Mouse (Mus musculus): ENCODE measurements around the gene Tent5a. TPM values are rescaled to one million over a fixed set of nuclear protein-coding genes. Genes with fewer than 3 reads are reported as not detected.

Tent5a gene
- polyA plus RNA-seq, 1 experiment from 2014 or later, result 7.1 TPM

DNA sequence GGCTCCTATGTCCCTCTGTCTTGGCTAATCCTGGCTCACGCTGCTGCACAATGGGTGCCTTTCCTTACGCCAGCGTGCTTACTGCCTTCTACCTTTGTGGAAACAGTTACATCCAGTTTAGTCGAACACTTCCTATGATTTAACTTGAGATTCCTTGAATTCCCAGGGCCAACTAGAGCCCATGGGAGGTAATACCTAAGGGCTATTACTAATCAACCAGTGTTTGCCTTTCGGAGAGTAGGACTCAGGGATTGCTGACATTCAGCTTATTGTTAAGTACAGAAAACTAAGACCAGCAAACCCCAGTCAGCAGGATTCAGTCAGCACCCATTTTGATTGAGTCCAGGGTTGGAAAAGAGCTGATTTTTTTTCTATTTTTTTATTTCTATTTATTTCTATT is 28.4 kb upstream of the Tent5a start:
- Histone ChIP-seq H3K27ac (ENCODE audit: low read length) (no peak overlapping the region), H3K4me1 (ENCODE audit: insufficient read depth, low read depth, low read length) (no peaks in the 10 kb centered on the region), H3K27me3 (replicated peaks; ENCODE audit: insufficient read depth, low read length) (no peaks in the 10 kb centered on the region), H3K36me3 (ENCODE audit: insufficient read depth, low read length) (no peaks in the 10 kb centered on the region), H3K4me2 (replicated peaks; ENCODE audit: low read depth, low read length) (no peak overlapping the region), H3K9me3 (ENCODE audit: low read length) (no peaks in the 10 kb centered on the region), H3K4me3 (ENCODE audit: low read depth, low read length) (no peak overlapping the region), H3K9ac (replicated peaks; ENCODE audit: low read depth) (no peak overlapping the region)
- TF ChIP-seq EP300 (IDR thresholded peaks at IDR 0.05) (no peak), CTCF (IDR thresholded peaks at IDR 0.05) (no peak)
- WGBS, result 60% methylated on average over 5 of the region's 5 CpGs
- DNase-seq (ENCODE audit: low spot score) (no peak), ATAC-seq (no peak)

DNA sequence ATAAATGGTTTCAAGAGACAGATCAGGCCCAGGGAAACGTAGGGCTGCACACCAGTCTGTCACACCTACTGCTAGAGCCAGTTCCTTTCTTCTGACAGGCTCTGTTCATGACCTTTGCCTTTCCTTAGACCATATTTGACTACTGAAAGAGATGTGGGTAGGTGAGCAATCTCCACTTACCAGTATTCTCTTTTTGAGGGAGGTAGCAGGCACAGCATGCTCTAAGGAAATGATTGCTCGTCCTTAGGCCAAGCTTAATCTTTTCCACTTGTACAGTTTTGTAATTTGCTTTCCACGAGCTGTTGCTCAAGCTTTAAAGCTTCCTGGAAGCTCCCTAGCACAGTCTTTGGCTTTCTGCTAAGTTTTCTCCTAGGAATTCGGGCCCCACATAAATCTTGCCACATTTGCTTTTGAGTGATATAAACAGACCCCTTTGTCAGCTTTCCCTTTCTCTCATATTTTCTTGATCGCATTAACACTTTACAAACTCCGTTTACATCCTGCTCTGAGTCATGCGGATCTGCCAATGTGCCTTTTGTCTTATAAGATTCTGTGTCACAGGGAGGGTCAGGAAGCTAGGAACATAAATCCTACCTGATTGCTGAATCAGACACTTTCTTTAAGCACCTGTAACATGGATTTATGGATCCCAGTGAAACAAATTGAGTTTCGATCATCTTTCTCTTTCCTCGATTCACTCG is 20.8 kb upstream of the Tent5a start:
- Histone ChIP-seq H3K27me3 (replicated peaks; ENCODE audit: insufficient read depth, low read length) (no peaks in the 10 kb centered on the region), H3K4me1 (ENCODE audit: insufficient read depth, low read depth, low read length) (peaks cover 5% of the 10 kb centered on the region; the same call in 1 of the 2 replicates), H3K9ac (replicated peaks; ENCODE audit: low read depth) (no peak overlapping the region), H3K36me3 (ENCODE audit: insufficient read depth, low read length) (no peaks in the 10 kb centered on the region), H3K9me3 (ENCODE audit: low read length) (no peaks in the 10 kb centered on the region), H3K27ac (ENCODE audit: low read length) (peak overlapping the region; percentile 47; the same call in 1 of the 2 replicates), H3K4me2 (replicated peaks; ENCODE audit: low read depth, low read length) (no peak overlapping the region), H3K4me3 (ENCODE audit: low read depth, low read length) (no peak overlapping the region)
- WGBS, result 44% methylated on average over 10 of the region's 10 CpGs
- ATAC-seq (peak; percentile 52), DNase-seq (ENCODE audit: low spot score) (peak; percentile 72)
- no peak for TF ChIP-seq CTCF (IDR thresholded peaks at IDR 0.05)
- peak; percentile 53; the same call in 1 of the 2 replicates for TF ChIP-seq EP300 (IDR thresholded peaks at IDR 0.05)

DNA sequence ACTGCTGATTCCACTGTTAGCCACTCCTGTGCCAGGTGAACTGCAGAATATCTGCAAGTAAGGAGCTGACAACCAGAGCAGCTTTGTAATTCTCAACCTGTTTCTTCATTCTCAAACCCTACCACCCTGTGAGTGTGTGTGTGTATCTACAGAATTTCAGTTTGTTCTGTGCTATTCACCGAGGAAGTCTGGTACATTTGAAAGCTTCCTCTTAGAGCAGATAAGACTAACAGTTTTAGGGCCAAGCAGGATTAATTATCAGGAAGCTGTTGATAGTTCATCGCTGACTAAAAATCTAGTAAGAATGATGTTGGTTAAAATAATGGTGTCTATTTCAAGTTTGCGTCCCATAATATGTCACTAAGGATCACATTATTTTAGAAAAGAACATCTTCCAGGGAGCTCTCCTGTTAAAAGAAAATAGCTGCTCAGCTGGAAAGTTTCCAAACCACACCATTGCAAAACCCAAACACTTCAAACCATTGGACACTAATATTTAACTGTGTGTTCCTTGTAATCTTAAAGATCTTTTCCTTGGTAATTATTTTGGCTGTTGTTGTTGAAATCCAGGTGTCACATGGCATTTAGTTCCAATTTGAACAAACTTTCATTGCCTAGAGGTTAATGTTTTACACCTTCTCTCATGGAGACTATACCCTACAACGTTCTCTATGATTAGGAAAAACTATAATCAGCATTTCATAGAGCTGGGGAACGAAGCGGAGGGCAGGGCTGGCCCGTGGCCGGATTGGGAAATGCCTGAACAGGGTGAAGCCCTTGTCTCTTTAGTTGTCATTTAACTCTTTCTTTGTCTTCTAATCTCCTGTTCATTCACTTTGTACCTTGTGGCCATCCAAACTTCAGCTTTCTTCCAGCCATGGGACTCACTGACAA is 16.0 kb upstream of the Tent5a start:
- ATAC-seq, result peak; percentile 38; the same call in 1 of the 2 replicates
- WGBS, result 24% methylated on average over 8 of the region's 8 CpGs
- Histone ChIP-seq H3K4me2 (replicated peaks; ENCODE audit: low read depth, low read length) (no peak overlapping the region), H3K9me3 (ENCODE audit: low read length) (no peaks in the 10 kb centered on the region), H3K4me1 (ENCODE audit: insufficient read depth, low read depth, low read length) (peaks cover 5% of the 10 kb centered on the region; the same call in 1 of the 2 replicates), H3K27ac (ENCODE audit: low read length) (no peak overlapping the region), H3K4me3 (ENCODE audit: low read depth, low read length) (no peak overlapping the region), H3K36me3 (ENCODE audit: insufficient read depth, low read length) (no peaks in the 10 kb centered on the region), H3K9ac (replicated peaks; ENCODE audit: low read depth) (no peak overlapping the region), H3K27me3 (replicated peaks; ENCODE audit: insufficient read depth, low read length) (no peaks in the 10 kb centered on the region)
- DNase-seq (ENCODE audit: low spot score), result peak; percentile 48
- TF ChIP-seq CTCF (IDR thresholded peaks at IDR 0.05), result no peak
- peak; percentile 48; the same call in 1 of the 2 replicates for TF ChIP-seq EP300 (IDR thresholded peaks at IDR 0.05)

DNA sequence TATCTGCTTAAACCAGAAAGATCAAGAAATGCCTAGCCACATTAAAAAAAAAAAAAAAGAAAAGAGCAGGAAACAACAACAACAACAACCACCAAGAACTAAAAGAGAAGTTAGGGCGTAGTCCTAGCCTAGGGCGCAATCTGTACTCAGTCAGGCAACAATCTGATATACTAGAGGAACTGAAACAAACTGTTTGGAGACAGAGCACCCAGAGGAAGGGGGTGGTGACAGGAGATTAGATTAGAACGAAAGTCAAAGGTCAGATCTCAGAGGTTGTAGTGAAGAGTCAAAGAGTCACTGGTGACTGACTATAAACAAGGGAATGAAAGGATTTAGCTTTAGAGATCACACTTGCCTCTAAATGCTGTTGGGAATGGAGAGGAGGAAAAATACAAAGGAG is 13.2 kb upstream of the Tent5a start:
- 72% methylated on average over 3 of the region's 3 CpGs for WGBS
- no peaks in the 10 kb centered on the region for H3K27me3 ChIP-seq (replicated peaks; ENCODE audit: insufficient read depth, low read length)
- no peaks in the 10 kb centered on the region for H3K36me3 ChIP-seq (ENCODE audit: insufficient read depth, low read length)
- DNase-seq (ENCODE audit: low spot score) (no peak), ATAC-seq (no peak)
- no peaks in the 10 kb centered on the region for H3K9me3 ChIP-seq (ENCODE audit: low read length)
- no peak overlapping the region for H3K9ac ChIP-seq (replicated peaks; ENCODE audit: low read depth)
- H3K4me2 ChIP-seq (replicated peaks; ENCODE audit: low read depth, low read length), result no peak overlapping the region
- H3K27ac ChIP-seq (ENCODE audit: low read length), result no peak overlapping the region
- H3K4me3 ChIP-seq (ENCODE audit: low read depth, low read length), result no peak overlapping the region
- H3K4me1 ChIP-seq (ENCODE audit: insufficient read depth, low read depth, low read length), result no peaks in the 10 kb centered on the region
- TF ChIP-seq EP300 (IDR thresholded peaks at IDR 0.05) (no peak), CTCF (IDR thresholded peaks at IDR 0.05) (no peak)

DNA sequence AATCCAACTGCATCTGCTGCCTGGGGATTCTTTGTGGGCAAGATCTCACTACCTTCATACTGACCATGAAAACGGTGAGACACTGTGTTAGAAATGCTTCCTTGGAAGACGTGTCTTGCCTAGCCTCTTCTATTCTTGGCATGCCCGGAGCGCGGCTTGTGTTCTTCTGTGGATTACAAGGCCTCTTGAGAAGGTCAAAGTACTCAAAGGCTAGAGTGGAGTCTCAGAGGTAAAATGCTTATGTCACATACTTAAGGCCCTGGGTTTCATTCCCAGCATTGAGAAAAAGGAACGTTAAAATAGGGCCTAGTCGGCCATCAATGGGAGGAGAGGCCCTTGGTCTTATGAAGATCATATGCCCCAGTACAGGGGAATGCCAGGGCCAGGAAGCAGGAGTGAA is 8.9 kb upstream of the Tent5a start:
- H3K27ac ChIP-seq (ENCODE audit: low read length), result no peak overlapping the region
- 61% methylated on average over 7 of the region's 7 CpGs for WGBS
- TF ChIP-seq EP300 (IDR thresholded peaks at IDR 0.05), result peak; percentile 37; the same call in 1 of the 2 replicates
- TF ChIP-seq CTCF (IDR thresholded peaks at IDR 0.05), result no peak

DNA sequence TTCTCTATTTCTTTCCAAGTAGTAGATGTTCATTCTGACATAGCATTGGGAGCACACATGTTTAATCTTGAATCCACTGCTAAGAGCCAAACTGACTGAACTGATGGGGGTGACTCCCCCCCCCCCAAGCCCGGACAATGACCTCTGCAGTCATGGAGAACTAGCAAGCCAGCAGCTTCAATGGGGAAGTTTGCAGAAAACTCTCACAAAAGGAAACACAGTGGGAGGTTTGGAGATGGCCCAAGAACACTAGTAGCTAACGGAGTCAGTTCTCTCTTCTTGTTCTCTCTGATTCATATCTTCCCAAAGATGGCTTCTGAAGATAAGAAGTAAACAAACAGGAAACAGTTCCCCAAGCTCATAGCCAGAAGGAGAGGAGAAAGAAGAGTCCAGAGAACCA is 4.4 kb upstream of the Tent5a start:
- WGBS, result 43% methylated on average over 2 of the region's 2 CpGs

More for the DNA sequence above, 8.9 kb upstream of the Tent5a start:
- H3K4me2 ChIP-seq (replicated peaks; ENCODE audit: low read depth, low read length), result no peak overlapping the region
- no peaks in the 10 kb centered on the region for H3K27me3 ChIP-seq (replicated peaks; ENCODE audit: insufficient read depth, low read length)
- H3K36me3 ChIP-seq (ENCODE audit: insufficient read depth, low read length), result no peaks in the 10 kb centered on the region
- H3K9me3 ChIP-seq (ENCODE audit: low read length), result no peaks in the 10 kb centered on the region
- DNase-seq (ENCODE audit: low spot score), result peak; percentile 66
- no peak overlapping the region for H3K4me3 ChIP-seq (ENCODE audit: low read depth, low read length)
- H3K9ac ChIP-seq (replicated peaks; ENCODE audit: low read depth), result no peak overlapping the region
- ATAC-seq, result peak; percentile 59; the same call in 1 of the 2 replicates
- H3K4me1 ChIP-seq (ENCODE audit: insufficient read depth, low read depth, low read length), result no peaks in the 10 kb centered on the region

More for the DNA sequence above, 4.4 kb upstream of the Tent5a start:
- no peak for DNase-seq (ENCODE audit: low spot score)
- Histone ChIP-seq H3K4me1 (ENCODE audit: insufficient read depth, low read depth, low read length) (no peaks in the 10 kb centered on the region), H3K9me3 (ENCODE audit: low read length) (no peaks in the 10 kb centered on the region), H3K36me3 (ENCODE audit: insufficient read depth, low read length) (no peaks in the 10 kb centered on the region), H3K27ac (ENCODE audit: low read length) (no peak overlapping the region), H3K4me2 (replicated peaks; ENCODE audit: low read depth, low read length) (no peak overlapping the region), H3K9ac (replicated peaks; ENCODE audit: low read depth) (no peak overlapping the region), H3K27me3 (replicated peaks; ENCODE audit: insufficient read depth, low read length) (no peaks in the 10 kb centered on the region), H3K4me3 (ENCODE audit: low read depth, low read length) (no peak overlapping the region)
- no peak for ATAC-seq
- TF ChIP-seq CTCF (IDR thresholded peaks at IDR 0.05) (no peak), EP300 (IDR thresholded peaks at IDR 0.05) (no peak)
